Mouse (Mus musculus): ENCODE data around the gene Chd4. TPM values are rescaled to one million over a fixed set of nuclear protein-coding genes. Genes with fewer than 3 reads are reported as not detected.

Gene Chd4
- total RNA-seq, 2 experiments from 2014 or later, result 91.6 to 299 TPM

DNA sequence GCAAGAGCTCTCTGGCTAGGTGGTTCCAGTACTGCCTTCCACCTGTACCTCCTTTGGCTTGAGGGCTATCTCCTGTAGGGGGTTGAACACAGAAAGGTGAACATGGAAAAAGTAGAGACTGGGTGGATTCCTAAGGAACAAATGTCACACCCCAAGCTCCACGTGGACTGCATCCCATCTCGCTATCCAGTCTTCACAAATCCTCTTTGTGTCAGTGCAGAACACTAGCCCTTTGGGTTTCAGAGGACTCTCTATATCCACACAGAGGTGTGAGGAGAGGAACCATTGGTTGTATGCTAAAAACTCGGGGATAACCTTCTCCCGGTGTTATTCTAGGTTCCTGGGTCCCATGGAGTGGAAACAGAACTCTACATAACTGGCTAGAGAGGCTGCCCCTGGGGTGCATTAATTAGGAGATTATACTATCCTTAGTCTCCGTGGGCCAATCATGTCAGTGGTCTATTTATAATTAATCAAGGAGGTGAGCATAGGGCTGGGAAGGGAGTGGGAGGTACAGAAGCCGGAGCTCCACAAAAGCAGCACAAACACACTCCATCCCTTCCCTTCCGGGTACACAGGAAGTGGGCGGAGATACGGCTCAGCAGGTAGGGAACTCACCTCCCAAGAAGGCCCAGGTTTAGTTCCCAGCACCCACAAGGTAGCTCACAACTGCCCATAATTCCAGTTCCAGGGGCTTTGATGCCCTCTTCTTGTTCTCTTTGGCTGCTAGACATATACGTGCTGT lies 5.3 kb upstream of the Chd4 start:
- ATAC-seq (replicated peaks; ENCODE audit: poor library complexity), result no peak

DNA sequence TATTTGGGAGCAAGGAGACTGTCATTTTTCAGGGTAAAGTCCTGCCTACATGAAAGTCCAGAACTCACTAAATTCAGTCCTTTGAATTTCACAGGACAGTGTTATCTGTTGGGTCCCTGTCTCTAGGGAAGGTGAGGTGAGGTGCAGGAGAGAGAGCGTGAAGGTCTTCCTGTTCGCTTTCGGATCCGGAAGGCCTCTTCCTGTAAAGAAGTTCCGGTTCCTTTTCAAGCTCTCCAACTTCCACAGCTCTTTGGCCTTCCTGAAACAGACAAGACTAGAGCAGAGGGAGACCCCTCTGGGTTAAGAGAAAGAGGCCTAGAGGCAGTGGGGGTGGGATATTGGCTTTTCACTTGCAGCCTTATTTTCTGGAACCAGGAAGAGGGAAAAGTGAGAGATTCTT lies 3.4 kb upstream of the Chd4 start:
- ATAC-seq (replicated peaks; ENCODE audit: poor library complexity), result no peak

GRCm38 (mm10) chr6:125094843-125095242 lies 938 bp upstream of the Chd4 start:
- no peak for ATAC-seq (replicated peaks; ENCODE audit: poor library complexity)

- ATAC-seq (replicated peaks; ENCODE audit: poor library complexity), result no peak
Measured at GRCm38 (mm10) chr6:125096279-125096596, 457 bp downstream of the Chd4 start.

DNA sequence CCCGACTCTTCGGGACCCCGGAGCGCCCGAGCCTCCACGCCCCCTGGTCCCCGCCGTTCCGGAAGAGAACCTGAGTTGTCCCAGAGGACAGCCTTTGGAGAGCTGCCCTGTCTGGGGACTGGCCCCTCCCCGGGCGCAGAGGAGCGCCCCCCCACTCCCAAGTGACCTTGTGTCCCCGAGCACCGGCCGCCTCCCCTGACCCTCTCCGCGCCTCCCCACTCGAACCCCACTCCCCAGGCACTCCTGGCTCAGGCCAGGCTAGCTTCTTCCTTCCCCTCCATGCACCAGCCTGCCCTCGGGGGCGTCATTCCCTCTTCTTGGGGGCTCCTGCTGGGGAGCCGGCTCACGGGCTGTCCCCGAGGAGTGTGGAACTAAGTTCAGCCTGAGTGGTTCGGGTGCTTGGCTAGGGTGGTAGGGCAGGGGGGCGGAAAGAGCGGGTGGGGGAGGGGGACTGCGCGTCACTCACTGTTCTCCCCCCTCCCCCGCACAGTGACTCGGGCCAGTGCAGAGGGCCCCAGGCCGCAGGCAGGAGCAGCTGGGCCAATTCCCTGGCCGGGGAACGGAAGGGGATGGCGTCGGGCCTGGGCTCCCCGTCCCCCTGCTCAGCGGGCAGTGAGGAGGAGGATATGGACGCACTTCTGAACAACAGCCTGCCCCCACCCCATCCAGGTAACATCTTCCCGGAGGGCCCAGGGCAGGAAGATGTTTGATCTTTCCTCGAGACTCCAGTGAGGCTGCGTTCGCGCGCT lies 990 bp downstream of the Chd4 start:
- peak; percentile 10; the same call in 1 of the 2 replicates for ATAC-seq (replicated peaks; ENCODE audit: poor library complexity)

GRCm38 (mm10) chr6:125097346-125097689 lies 1.5 kb downstream of the Chd4 start:
- ATAC-seq (replicated peaks; ENCODE audit: poor library complexity), result no peak

GRCm38 (mm10) chr6:125097951-125098350 lies 2.2 kb downstream of the Chd4 start:
- no peak for ATAC-seq (replicated peaks; ENCODE audit: poor library complexity)

GRCm38 (mm10) chr6:125098513-125098912 lies 2.7 kb downstream of the Chd4 start:
- no peak for ATAC-seq (replicated peaks; ENCODE audit: poor library complexity)

- peak; percentile 36 for ATAC-seq (replicated peaks; ENCODE audit: poor library complexity)
Measured at GRCm38 (mm10) chr6:125099421-125099971, 3.7 kb downstream of the Chd4 start.

- no peak for ATAC-seq (replicated peaks; ENCODE audit: poor library complexity)
Measured at GRCm38 (mm10) chr6:125101444-125101843, 5.7 kb downstream of the Chd4 start.

- peak; percentile 92 for ATAC-seq (replicated peaks; ENCODE audit: poor library complexity)
Measured at GRCm38 (mm10) chr6:125104223-125104622, 8.4 kb downstream of the Chd4 start.

DNA sequence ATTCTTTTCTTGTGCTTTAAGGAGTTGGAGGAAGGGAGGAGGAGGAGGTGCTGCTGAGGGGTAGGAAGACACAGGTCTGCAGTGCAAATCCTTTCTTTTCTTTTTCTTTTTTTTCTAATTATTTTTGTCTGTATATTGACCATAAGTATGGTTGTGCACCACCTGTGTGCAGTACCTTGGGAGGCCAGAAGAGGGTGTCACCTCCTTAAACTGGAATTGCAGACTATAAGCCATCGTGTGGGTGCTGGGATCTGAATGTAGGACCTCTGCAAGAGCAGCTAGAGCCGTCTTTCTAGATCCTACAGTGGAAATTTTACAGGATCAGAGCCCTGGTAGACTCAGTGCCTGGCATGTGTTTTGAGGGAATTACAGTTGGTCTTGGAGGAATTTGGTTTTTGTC lies 11.9 kb downstream of the Chd4 start:
- no peak for ATAC-seq (replicated peaks; ENCODE audit: poor library complexity)

GRCm38 (mm10) chr6:125109371-125109770 lies 13.6 kb downstream of the Chd4 start:
- no peak for ATAC-seq (replicated peaks; ENCODE audit: poor library complexity)

DNA sequence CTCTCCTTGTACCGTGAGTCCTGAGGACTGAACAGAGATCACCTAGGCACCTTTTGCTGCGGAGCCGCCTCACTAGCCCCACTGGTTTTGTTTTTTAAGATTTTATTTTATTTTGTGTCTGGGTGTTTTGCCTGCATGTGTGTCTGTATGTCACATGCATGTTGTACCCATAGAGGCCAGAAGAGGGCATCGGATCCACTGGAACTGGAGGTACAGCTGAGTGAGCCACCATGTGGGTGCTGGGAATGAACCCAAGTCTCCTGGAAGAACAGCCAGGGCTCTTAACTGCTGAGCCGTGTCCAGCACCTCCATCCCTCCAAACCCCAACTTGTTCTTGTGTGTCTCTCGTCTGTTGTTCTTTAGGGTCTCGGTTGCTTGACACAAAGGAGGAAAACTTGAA lies 15.1 kb downstream of the Chd4 start:
- peak; percentile 79 for ATAC-seq (replicated peaks; ENCODE audit: poor library complexity)

DNA sequence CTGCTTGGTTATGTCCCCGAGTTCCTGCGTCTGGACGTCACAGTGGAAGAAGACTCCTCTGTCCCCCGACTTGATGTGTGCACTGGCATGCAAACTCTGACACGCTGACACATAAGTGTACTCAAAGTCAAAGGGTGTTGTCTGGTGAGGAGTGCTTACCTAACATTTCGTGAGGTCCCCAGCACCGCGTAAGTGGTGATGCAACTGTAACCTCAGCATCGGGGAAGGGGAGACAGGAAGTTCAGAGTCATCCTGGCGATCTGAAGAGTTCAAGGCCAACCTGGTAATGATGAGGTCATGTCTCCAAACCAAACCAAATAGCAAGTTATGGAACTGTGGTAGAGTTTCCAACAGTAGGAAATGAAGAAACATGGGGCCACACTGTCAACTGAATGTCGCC lies 16.8 kb downstream of the Chd4 start:
- peak; percentile 60 for ATAC-seq (replicated peaks; ENCODE audit: poor library complexity)

GRCm38 (mm10) chr6:125119387-125119786 lies 23.6 kb downstream of the Chd4 start:
- ATAC-seq (replicated peaks; ENCODE audit: poor library complexity), result no peak

- ATAC-seq (replicated peaks; ENCODE audit: poor library complexity), result no peak
Measured at GRCm38 (mm10) chr6:125128724-125129123, 32.9 kb downstream of the Chd4 start.

DNA sequence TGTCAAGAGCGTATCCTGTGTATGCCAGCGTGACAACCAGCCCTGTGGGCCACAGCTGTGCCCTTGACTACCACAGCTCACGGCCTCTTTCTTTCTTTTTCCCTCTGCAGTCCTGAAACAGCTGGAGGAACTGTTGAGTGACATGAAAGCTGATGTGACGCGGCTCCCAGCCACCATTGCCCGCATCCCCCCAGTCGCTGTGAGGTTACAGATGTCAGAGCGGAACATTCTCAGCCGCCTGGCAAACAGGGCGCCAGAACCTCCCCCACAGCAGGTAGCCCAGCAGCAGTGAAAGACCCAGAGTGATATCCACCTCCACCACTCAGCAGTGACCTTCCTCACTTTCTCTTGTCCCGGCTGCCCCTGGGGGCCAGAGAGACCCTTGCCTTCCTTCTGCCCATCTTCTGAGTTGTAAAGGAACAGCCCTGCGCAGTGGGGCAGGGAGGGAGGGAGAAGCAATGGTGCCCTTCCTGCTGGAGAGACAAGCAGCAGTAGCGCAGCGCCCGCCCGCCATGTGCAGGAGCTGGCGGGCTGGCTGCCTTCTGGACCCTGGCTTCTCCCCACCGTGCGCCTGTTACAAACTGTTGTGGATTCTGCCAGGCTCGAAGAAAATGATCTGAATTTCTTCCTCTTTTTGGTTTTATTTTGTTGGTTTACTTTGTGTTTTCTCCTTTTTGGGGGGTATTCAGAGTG lies 34.1 kb downstream of the Chd4 start:
- ATAC-seq (replicated peaks; ENCODE audit: poor library complexity), result no peak

GRCm38 (mm10) chr6:125131302-125132156 lies 35.7 kb downstream of the Chd4 start, which contains the start of gene Nop2:
Gene Nop2, plus strand, starts transcription at chr6:125131909.
- ATAC-seq (replicated peaks; ENCODE audit: poor library complexity), result peak; percentile 89

GRCm38 (mm10) chr6:125132470-125132869 lies 36.7 kb downstream of the Chd4 start:
- no peak for ATAC-seq (replicated peaks; ENCODE audit: poor library complexity)

Data from megakaryocyte progenitor cell, adult 5-6 weeks (primary cell).